Mouse (Mus musculus) liver, embryonic 13.5 days (tissue): ENCODE data around the gene 1700016H13Rik. TPM values are rescaled to one million over a fixed set of nuclear protein-coding genes. Genes with fewer than 3 reads are reported as not detected.
A peak's percentile ranks its signal among the peaks of the same experiment; 100 is the strongest.

ENCODE experiments used
- ATAC-seq: fragments of 200-750 bp; cut with Nextera tagmentation; 2 replicates; pipeline ENCODE4 v1.8.0; 2017; ENCODE audit warnings: low read depth, mild to moderate bottlenecking, moderate number of reproducible peaks, moderate library complexity
- DNase-seq: peaks from one replicate; pipeline ENCODE4 v3.0.0; 2022
- H3K27ac ChIP-seq: fragments of 300-500 bp; sonication (generic); 2 replicates; pipeline ENCODE4 v1.5.1; 2015; ENCODE audit warnings: moderate library complexity, mild to moderate bottlenecking, inconsistent platforms
- H3K27me3 ChIP-seq: fragments of 300-500 bp; sonication (generic); 2 replicates; pipeline ENCODE4 v1.6.1; 2015; ENCODE audit warnings: mild to moderate bottlenecking, inconsistent platforms
- H3K36me3 ChIP-seq: fragments of 300-500 bp; sonication (generic); 2 replicates; pipeline ENCODE4 v1.6.1; 2015; ENCODE audit warnings: mild to moderate bottlenecking, inconsistent platforms
- H3K4me1 ChIP-seq: fragments of 300-500 bp; sonication (generic); replicated peaks from 2 replicates; pipeline ENCODE4 v1.6.1; 2015; ENCODE audit warnings: inconsistent platforms
- H3K4me2 ChIP-seq: fragments of 300-500 bp; sonication (generic); 2 replicates; pipeline ENCODE4 v1.6.1; 2015; ENCODE audit warnings: inconsistent platforms, mild to moderate bottlenecking, moderate library complexity
- H3K4me3 ChIP-seq: fragments of 300-500 bp; sonication (generic); replicated peaks from 2 replicates; pipeline ENCODE4 v1.5.1; 2015; ENCODE audit warnings: mild to moderate bottlenecking, inconsistent platforms
- H3K9ac ChIP-seq: fragments of 300-500 bp; sonication (generic); 2 replicates; pipeline ENCODE4 v1.6.1; 2015; ENCODE audit warnings: mild to moderate bottlenecking, inconsistent platforms
- H3K9me3 ChIP-seq: fragments of 300-500 bp; sonication (generic); replicated peaks from 2 replicates; pipeline ENCODE4 v1.6.1; 2016; ENCODE audit warnings: inconsistent platforms
- WGBS: fragments of 180-500 bp; shearing (Covaris S2); methylation state at CpG from one replicate; pipeline ENCODE4 v1.1.7; 2015; ENCODE audit not compliant: insufficient replicate concordance; 5-methylcytosine and 5-hydroxymethylcytosine counted together
- polyA plus RNA-seq: library from polyadenylated mRNA; unstranded; fragments of >200 nt; fragmentation: Nextera tagmentation; extraction: Ambion mirVana; gene quantifications from 2 replicates; pipeline ENCODE4 v1.2.1, GENCODE M21; 2015

1700016H13Rik gene
- polyA plus RNA-seq, 1 experiment from 2014 or later, result 0.09 TPM

GRCm38 (mm10) chr5:103671858-103672257 lies 16.0 kb upstream of the 1700016H13Rik start:
- H3K9me3 ChIP-seq, result no peaks in the 10 kb centered on the region
- no peak overlapping the region for H3K27ac ChIP-seq
- no peaks in the 10 kb centered on the region for H3K36me3 ChIP-seq
- WGBS, result 48% methylated on average over 3 of the region's 3 CpGs
- H3K4me1 ChIP-seq, result no peaks in the 10 kb centered on the region
- H3K9ac ChIP-seq, result no peak overlapping the region
- 0 out of 2 replicates have a peak, but pooled peaks cover 7% of the 10 kb centered on the region for H3K27me3 ChIP-seq
- ATAC-seq, result no peak
- H3K4me2 ChIP-seq, result no peak overlapping the region
- H3K4me3 ChIP-seq, result no peak overlapping the region
- DNase-seq, result no peak

DNA sequence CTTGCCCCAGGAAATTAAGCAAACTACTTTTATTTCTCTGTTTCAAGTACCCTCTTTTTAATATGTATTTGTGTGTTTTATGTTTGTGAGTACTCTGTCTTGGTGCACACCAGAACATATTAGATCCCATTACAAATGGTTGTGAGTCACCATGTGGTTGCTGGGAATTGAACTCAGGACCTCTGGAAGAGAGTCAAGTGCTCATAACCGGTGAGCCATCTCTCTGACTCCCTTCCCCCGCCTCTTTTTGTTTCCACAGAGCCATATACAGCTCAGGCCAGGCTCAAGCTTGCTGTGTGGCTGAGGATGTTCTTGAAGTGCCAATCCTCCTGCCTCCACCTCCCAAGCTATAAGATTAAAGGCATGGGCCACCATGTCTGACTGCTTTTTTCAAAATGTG lies 10.1 kb upstream of the 1700016H13Rik start:
- WGBS, result 53% methylated on average over 2 of the region's 2 CpGs
- Histone ChIP-seq H3K4me1 (no peaks in the 10 kb centered on the region), H3K27me3 (no peaks in the 10 kb centered on the region), H3K4me2 (no peak overlapping the region), H3K9me3 (no peaks in the 10 kb centered on the region), H3K4me3 (no peak overlapping the region), H3K27ac (no peak overlapping the region), H3K36me3 (no peaks in the 10 kb centered on the region), H3K9ac (no peak overlapping the region)
- ATAC-seq, result no peak
- no peak for DNase-seq

DNA sequence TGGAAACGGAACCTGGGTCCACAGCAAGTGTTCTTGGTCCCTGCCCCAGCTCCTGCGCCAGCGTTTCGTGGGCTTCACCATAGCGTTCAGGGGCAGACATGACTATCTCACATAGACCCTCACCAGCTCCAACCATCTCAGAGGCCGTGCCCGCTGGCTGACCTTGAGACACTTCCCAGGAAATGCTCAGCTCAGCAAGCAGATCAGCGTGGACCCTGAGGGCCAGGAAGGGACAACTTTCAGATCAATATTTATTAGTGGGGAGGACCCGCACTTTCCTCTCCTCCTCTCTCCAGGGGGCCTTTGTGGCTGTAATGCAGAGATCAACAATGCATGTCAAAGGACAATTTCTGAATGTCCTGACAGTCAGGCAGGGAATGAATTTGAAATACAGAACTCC lies 9.1 kb upstream of the 1700016H13Rik start:
- H3K4me2 ChIP-seq, result no peak overlapping the region
- H3K9me3 ChIP-seq, result no peaks in the 10 kb centered on the region
- DNase-seq, result no peak
- H3K9ac ChIP-seq, result no peak overlapping the region
- H3K4me1 ChIP-seq, result no peaks in the 10 kb centered on the region
- H3K36me3 ChIP-seq, result no peaks in the 10 kb centered on the region
- H3K27me3 ChIP-seq, result no peaks in the 10 kb centered on the region
- WGBS, result 66% methylated on average over 9 of the region's 9 CpGs
- ATAC-seq, result no peak
- no peak overlapping the region for H3K27ac ChIP-seq
- H3K4me3 ChIP-seq, result no peak overlapping the region

- H3K27me3 ChIP-seq, result peaks cover 5% of the 10 kb centered on the region; the same call in 1 of the 2 replicates
- ATAC-seq (no peak), DNase-seq (no peak)
- H3K27ac ChIP-seq, result no peak overlapping the region
- H3K4me3 ChIP-seq, result no peak overlapping the region
- H3K9ac ChIP-seq, result no peak overlapping the region
- H3K9me3 ChIP-seq, result no peaks in the 10 kb centered on the region
- H3K4me1 ChIP-seq, result peaks cover 9% of the 10 kb centered on the region
- WGBS, result 24% methylated on average over 3 of the region's 3 CpGs
- H3K4me2 ChIP-seq, result no peak overlapping the region
- no peaks in the 10 kb centered on the region for H3K36me3 ChIP-seq
Observed at GRCm38 (mm10) chr5:103659571-103659970, 3.8 kb upstream of the 1700016H13Rik start.

- Histone ChIP-seq H3K9me3 (no peaks in the 10 kb centered on the region), H3K4me2 (no peak overlapping the region), H3K36me3 (no peaks in the 10 kb centered on the region), H3K27me3 (peaks cover 5% of the 10 kb centered on the region; the same call in 1 of the 2 replicates), H3K4me1 (peaks cover 9% of the 10 kb centered on the region), H3K9ac (no peak overlapping the region), H3K27ac (no peak overlapping the region), H3K4me3 (no peak overlapping the region)
- DNase-seq, result no peak
- ATAC-seq, result no peak
- WGBS, result 51% methylated on average over 5 of the region's 5 CpGs
Observed at GRCm38 (mm10) chr5:103658921-103659320, 3.1 kb upstream of the 1700016H13Rik start.

DNA sequence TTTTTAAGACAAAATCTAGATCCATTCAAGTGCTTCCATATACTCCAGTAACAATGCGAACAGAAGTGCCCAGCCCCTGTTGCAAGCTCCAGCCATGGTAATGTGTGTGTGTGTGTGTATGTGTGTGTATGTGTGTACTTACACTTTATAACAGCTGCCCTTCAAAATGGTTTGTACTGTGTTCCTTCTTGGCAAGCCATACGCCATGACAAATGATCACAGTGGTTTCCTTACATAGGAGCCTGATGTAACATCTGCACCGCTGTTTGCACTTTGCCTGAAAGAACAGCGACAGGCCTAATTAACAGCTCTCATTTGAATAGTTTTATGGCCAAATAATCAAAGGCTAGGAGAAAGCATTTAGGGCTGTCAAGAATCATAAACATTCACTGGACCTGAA lies 1.0 kb downstream of the 1700016H13Rik start:
- Histone ChIP-seq H3K4me1 (peaks cover 9% of the 10 kb centered on the region), H3K9ac (no peak overlapping the region), H3K9me3 (no peaks in the 10 kb centered on the region), H3K27ac (no peak overlapping the region), H3K4me2 (peak overlapping the region; percentile 88), H3K36me3 (no peaks in the 10 kb centered on the region), H3K4me3 (0 out of 2 replicates have a peak overlapping the region, but pooled peaks have one; percentile 62), H3K27me3 (peaks cover 5% of the 10 kb centered on the region; the same call in 1 of the 2 replicates)
- ATAC-seq, result no peak
- 67% methylated on average over 4 of the region's 4 CpGs for WGBS
- DNase-seq, result no peak

DNA sequence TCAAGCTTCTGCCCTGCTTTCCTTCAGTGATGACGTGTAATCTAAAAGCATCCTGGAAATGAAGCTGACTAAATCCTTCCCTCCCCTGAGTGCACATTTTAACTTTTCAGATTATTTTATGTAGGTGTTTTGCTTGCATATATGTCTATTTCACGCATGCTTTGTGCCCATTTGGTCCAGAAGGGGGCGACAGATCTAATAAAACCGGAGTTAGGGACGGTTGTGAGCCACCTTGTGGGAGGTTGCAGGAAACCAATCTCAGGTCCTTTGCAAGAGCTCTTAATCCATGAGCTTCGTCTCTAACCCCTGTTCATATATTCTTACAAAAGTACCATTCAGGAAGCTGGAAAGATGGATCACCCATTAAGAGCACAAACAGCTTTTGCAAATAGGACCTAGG lies 1.6 kb downstream of the 1700016H13Rik start:
- peaks cover 5% of the 10 kb centered on the region; the same call in 1 of the 2 replicates for H3K27me3 ChIP-seq
- no peak overlapping the region for H3K27ac ChIP-seq
- DNase-seq (peak; percentile 35), ATAC-seq (no peak)
- no peak overlapping the region for H3K9ac ChIP-seq
- H3K4me2 ChIP-seq, result no peak overlapping the region
- no peak overlapping the region for H3K4me3 ChIP-seq
- WGBS, result 16% methylated on average over 6 of the region's 6 CpGs
- H3K9me3 ChIP-seq, result no peaks in the 10 kb centered on the region
- H3K36me3 ChIP-seq, result no peaks in the 10 kb centered on the region
- H3K4me1 ChIP-seq, result peaks cover 9% of the 10 kb centered on the region

DNA sequence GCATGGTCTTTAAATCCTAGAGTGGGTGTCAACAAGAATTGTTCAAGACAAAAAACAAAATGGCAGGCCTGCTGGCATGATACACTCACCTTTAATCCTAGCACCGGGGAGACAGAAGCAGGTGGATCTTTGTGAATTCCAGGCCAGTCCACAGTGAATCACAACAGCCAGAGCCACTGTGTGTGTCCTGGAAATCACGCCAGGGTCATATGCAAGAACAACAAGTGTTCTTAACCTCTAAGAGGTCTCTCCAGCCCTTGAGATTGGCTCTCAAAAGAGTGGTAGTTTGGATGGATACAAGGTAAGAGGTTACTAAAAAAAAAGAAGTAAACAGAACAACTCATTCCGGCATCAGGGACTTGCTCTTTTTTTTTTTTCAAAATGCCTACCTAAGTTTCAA lies 8.5 kb downstream of the 1700016H13Rik start:
- Histone ChIP-seq H3K27me3 (no peaks in the 10 kb centered on the region), H3K9ac (no peak overlapping the region), H3K4me3 (no peak overlapping the region), H3K27ac (no peak overlapping the region), H3K4me2 (no peak overlapping the region), H3K9me3 (no peaks in the 10 kb centered on the region), H3K36me3 (no peaks in the 10 kb centered on the region), H3K4me1 (no peaks in the 10 kb centered on the region)
- ATAC-seq (no peak), DNase-seq (no peak)
- 58% methylated on average over 3 of the region's 3 CpGs for WGBS

DNA sequence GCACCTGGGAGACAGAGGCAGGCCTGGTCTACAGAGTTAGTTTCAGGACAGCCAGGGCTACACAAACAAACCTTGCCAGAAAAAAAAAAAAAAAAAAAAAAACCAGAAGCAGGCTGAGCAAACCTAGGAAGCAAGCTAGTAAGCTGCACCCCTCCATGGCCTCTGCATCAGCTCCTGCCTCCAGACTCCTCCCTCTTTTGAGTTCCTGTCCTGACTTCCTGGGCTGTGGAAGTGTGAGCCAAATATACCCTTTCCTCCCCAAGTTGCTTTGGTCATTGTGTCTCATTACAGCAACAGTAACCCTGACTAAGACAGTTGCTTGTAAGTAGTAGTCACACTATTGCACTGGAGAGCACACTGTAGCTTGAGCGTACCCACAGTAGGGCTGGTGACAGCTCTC lies 11.6 kb downstream of the 1700016H13Rik start:
- no peaks in the 10 kb centered on the region for H3K9me3 ChIP-seq
- no peak overlapping the region for H3K27ac ChIP-seq
- H3K4me1 ChIP-seq, result no peaks in the 10 kb centered on the region
- WGBS, result 71% methylated on average over 1 of the region's 1 CpGs
- no peaks in the 10 kb centered on the region for H3K27me3 ChIP-seq
- ATAC-seq (no peak), DNase-seq (no peak)
- H3K4me3 ChIP-seq, result no peak overlapping the region
- H3K36me3 ChIP-seq, result no peaks in the 10 kb centered on the region
- no peak overlapping the region for H3K9ac ChIP-seq
- no peak overlapping the region for H3K4me2 ChIP-seq

GRCm38 (mm10) chr5:103637162-103637561 lies 18.6 kb downstream of the 1700016H13Rik start:
- Histone ChIP-seq H3K9me3 (no peaks in the 10 kb centered on the region), H3K36me3 (no peaks in the 10 kb centered on the region), H3K4me1 (no peaks in the 10 kb centered on the region), H3K9ac (no peak overlapping the region), H3K27ac (no peak overlapping the region), H3K4me3 (no peak overlapping the region), H3K27me3 (no peaks in the 10 kb centered on the region), H3K4me2 (no peak overlapping the region)
- ATAC-seq (no peak), DNase-seq (no peak)
- WGBS, result 60% methylated on average over 2 of the region's 2 CpGs

DNA sequence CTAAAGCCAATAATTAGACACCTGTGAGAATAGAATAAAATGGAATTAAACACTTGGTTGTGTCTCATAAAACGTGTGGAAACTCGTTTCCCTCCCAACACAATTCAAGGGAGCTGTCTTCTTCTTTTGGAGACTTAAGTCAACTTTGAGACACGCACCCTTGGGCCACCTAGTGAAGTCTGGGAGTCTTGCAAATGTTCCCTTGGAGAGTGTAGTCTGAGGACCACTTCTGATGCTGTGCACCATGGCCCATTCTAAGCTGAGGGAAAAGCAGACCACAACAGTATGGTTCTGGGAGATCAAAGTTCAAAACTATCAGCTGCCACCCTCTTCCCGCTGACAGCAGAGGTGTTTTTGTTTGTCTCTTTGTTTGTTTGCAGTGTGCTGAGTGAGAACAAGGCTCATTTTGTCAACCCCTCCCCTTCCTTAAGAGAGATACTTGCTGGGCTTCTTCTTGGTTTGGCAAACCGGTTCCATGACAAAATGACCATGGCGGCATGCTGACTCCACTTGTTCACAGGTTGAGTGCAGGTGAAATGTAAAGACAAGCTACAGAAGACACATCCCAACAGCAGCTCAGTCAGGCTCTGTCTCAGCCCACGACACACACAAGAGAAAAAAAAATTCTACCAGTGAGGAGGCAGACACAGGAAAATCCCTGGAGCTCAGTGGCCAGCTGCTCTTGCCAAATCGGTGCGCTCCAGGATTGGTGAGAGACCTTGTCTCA lies 25.8 kb downstream of the 1700016H13Rik start:
- Histone ChIP-seq H3K27ac (no peak overlapping the region), H3K9ac (no peak overlapping the region), H3K4me1 (no peaks in the 10 kb centered on the region), H3K4me2 (no peak overlapping the region), H3K27me3 (no peaks in the 10 kb centered on the region), H3K4me3 (no peak overlapping the region), H3K36me3 (no peaks in the 10 kb centered on the region), H3K9me3 (no peaks in the 10 kb centered on the region)
- DNase-seq, result no peak
- ATAC-seq, result no peak
- WGBS, result 65% methylated on average over 9 of the region's 9 CpGs

DNA sequence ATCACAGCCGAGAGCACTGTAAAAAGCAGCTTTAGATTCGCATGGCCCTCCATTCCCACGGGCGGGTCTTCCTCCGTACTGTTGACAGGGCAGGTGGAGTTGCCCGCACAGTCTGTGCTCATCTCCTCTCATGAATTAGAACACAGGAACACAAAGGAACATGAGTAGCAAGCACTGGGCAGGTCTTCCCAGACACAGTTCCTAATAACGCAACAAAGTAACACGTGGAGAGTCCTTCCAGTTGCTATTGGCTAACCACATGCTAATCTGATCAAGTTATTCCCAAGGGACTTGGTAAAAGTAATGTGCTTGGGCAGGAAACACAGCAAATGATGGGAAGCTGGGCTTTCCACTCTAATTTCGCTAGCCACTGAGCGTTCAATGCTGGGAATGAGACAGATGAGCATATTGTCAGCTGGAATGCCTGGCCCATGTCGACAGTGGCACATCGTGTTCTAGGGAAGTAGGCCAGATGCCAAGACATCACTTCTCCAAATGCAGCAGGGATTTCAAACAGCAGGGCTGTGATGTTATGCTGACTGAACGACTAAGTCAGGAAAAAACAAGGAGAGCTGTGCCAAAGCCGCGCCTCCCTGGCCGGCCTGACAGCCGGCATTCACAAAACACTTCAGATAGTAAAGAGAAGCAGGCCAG lies 26.6 kb downstream of the 1700016H13Rik start, which contains the start of gene Slc10a6:
TSS of gene Slc10a6 (minus strand) at position 293 of the 654 bp plus-strand sequence.
- Histone ChIP-seq H3K27me3 (no peaks in the 10 kb centered on the region), H3K4me3 (no peak within 1 kb of the TSS), H3K9ac (no peak within 1 kb of the TSS), H3K36me3 (no peaks in the 10 kb centered on the region), H3K4me1 (no peaks in the 10 kb centered on the region), H3K27ac (no peak within 1 kb of the TSS), H3K9me3 (no peaks in the 10 kb centered on the region), H3K4me2 (no peak within 1 kb of the TSS)
- DNase-seq (no peak), ATAC-seq (no peak)
- WGBS, result 60% methylated on average over 17 of the region's 17 CpGs
